Mouse (Mus musculus): Measurements from ENCODE around the gene Pip5k1b. TPM values are rescaled to one million over a fixed set of nuclear protein-coding genes. Genes with fewer than 3 reads are reported as not detected.
A peak's percentile ranks its signal among the peaks of the same experiment; 100 is the strongest.

The Pip5k1b gene
- total RNA-seq, 2 experiments from 2014 or later = 0.75 to 0.84 TPM

GRCm38 (mm10) chr19:24416975-24417658 is 138.6 kb downstream of the Pip5k1b start:
- DNase-seq = no peak

GRCm38 (mm10) chr19:24415778-24416621 is 139.7 kb downstream of the Pip5k1b start:
- no peak for DNase-seq

- no peak for DNase-seq
Observed at GRCm38 (mm10) chr19:24408863-24409564, 146.7 kb downstream of the Pip5k1b start.

- no peak for DNase-seq
Observed at GRCm38 (mm10) chr19:24404716-24405115, 151.0 kb downstream of the Pip5k1b start.

- DNase-seq = no peak
Observed at GRCm38 (mm10) chr19:24403245-24403644, 152.4 kb downstream of the Pip5k1b start.

GRCm38 (mm10) chr19:24393920-24394319 is 161.8 kb downstream of the Pip5k1b start:
- DNase-seq = no peak

- DNase-seq = no peak
Observed at GRCm38 (mm10) chr19:24391519-24392251, 164.0 kb downstream of the Pip5k1b start.

GRCm38 (mm10) chr19:24386956-24387865 is 168.5 kb downstream of the Pip5k1b start:
- no peak for DNase-seq

GRCm38 (mm10) chr19:24378470-24378869 is 177.2 kb downstream of the Pip5k1b start:
- DNase-seq = no peak

GRCm38 (mm10) chr19:24371763-24372640 is 183.7 kb downstream of the Pip5k1b start:
- DNase-seq = peak; percentile 41

- DNase-seq = no peak
Observed at GRCm38 (mm10) chr19:24368419-24368818, 187.3 kb downstream of the Pip5k1b start.

- DNase-seq = no peak
Observed at GRCm38 (mm10) chr19:24367722-24368121, 187.9 kb downstream of the Pip5k1b start.

GRCm38 (mm10) chr19:24366747-24367146 is 188.9 kb downstream of the Pip5k1b start:
- DNase-seq = no peak

- DNase-seq = no peak
Observed at GRCm38 (mm10) chr19:24362626-24363321, 192.9 kb downstream of the Pip5k1b start.

- no peak for DNase-seq
Observed at GRCm38 (mm10) chr19:24359270-24359669, 196.4 kb downstream of the Pip5k1b start.

- DNase-seq = no peak
Observed at GRCm38 (mm10) chr19:24352298-24352959, 203.2 kb downstream of the Pip5k1b start.

GRCm38 (mm10) chr19:24344501-24344900 is 211.2 kb downstream of the Pip5k1b start:
- no peak for DNase-seq

GRCm38 (mm10) chr19:24342786-24343185 is 212.9 kb downstream of the Pip5k1b start:
- DNase-seq = no peak

Measured in gastrocnemius, postnatal 25 days (tissue).